Mouse (Mus musculus) lung, postnatal 0 days (tissue): ENCODE measurements at regions not wholly inside any gene's neighbourhood (a gene's known extent, or its start where the extent isn't known, plus 50 kb on each side); places are given as distances from the start of the nearest gene placed in this dataset.
"Not testable (repeated sequence)": the region's sequence is repeated elsewhere in the genome, so short reads cannot be mapped to it uniquely, and the experiment has no call there.

Experiments
- ATAC-seq: fragments of 200-750 bp; cut with Nextera tagmentation; 2 replicates; pipeline ENCODE4 v1.8.0; 2017; ENCODE audit warnings: moderate library complexity
- DNase-seq: peaks from one replicate; pipeline ENCODE4 v3.0.0-alpha.2; 2016; ENCODE audit warnings: low spot score
- H3K27ac ChIP-seq: fragments of 300-500 bp; sonication (generic); 2 replicates; pipeline ENCODE4 v1.5.1; 2014; ENCODE audit warnings: antibody characterized with exemption, mild to moderate bottlenecking, low read length, mixed read lengths
- H3K27me3 ChIP-seq: fragments of 300-500 bp; sonication (generic); replicated peaks from 2 replicates; pipeline ENCODE4 v1.6.1; 2014; ENCODE audit warnings: low read length, mixed read lengths; ENCODE audit not compliant: insufficient read depth
- H3K36me3 ChIP-seq: fragments of 300-500 bp; sonication (generic); 2 replicates; pipeline ENCODE4 v1.6.1; 2014; ENCODE audit warnings: low read length, mixed read lengths; ENCODE audit not compliant: insufficient read depth
- H3K4me1 ChIP-seq: fragments of 300-500 bp; sonication (generic); 2 replicates; pipeline ENCODE4 v1.6.1; 2014; ENCODE audit warnings: antibody characterized with exemption, low read depth, low read length, mixed read lengths; ENCODE audit not compliant: insufficient read depth
- H3K4me2 ChIP-seq: fragments of 300-500 bp; sonication (generic); replicated peaks from 2 replicates; pipeline ENCODE4 v1.6.1; 2014; ENCODE audit warnings: low read depth, mild to moderate bottlenecking, low read length, moderate library complexity, mixed read lengths
- H3K4me3 ChIP-seq: fragments of 300-500 bp; sonication (generic); 2 replicates; pipeline ENCODE4 v1.5.1; 2014; ENCODE audit warnings: low read depth, low read length
- H3K9ac ChIP-seq: fragments of 300-500 bp; sonication (generic); replicated peaks from 2 replicates; pipeline ENCODE4 v1.6.1; 2014; ENCODE audit warnings: low read depth, mild to moderate bottlenecking
- H3K9me3 ChIP-seq: fragments of 300-500 bp; sonication (generic); 2 replicates; pipeline ENCODE4 v1.6.1; 2016; ENCODE audit warnings: low read length, mixed read lengths
- CTCF ChIP-seq: IDR thresholded peaks from 2 replicates; pipeline ENCODE4 v1.5.1; 2016; ENCODE audit warnings: antibody characterized with exemption, mild to moderate bottlenecking
- EP300 ChIP-seq: IDR thresholded peaks from 2 replicates; pipeline ENCODE4 v1.6.1; 2016; ENCODE audit warnings: antibody characterized with exemption, mild to moderate bottlenecking, control low read depth
- WGBS: fragments of 180-500 bp; shearing (Covaris S2); extraction: QIAGEN DNeasy Blood & Tissue Kit; methylation state at CpG from one replicate; pipeline ENCODE4 v1.1.7; 2014; 5-methylcytosine and 5-hydroxymethylcytosine counted together

- WGBS = 28% methylated on average over 14 of the region's 14 CpGs
- Histone ChIP-seq H3K36me3 (no peaks in the 10 kb centered on the region), H3K9me3 (no peaks in the 10 kb centered on the region), H3K9ac (0 out of 2 replicates have a peak overlapping the region, but pooled peaks have one; percentile 23), H3K27ac (peak overlapping the region; percentile 95), H3K4me3 (no peak overlapping the region), H3K4me1 (peaks cover 24% of the 10 kb centered on the region), H3K27me3 (no peaks in the 10 kb centered on the region), H3K4me2 (peak overlapping the region; percentile 48)
- peak; percentile 19; the same call in 1 of the 2 replicates for ATAC-seq
- DNase-seq = peak; percentile 39
- TF ChIP-seq EP300 (no peak), CTCF (no peak)
Observed at GRCm38 (mm10) chr5:64701219-64701779, 101.9 kb upstream of the Klf3 start.

- ATAC-seq = peak; percentile 88
- 0 out of 2 replicates have a peak overlapping the region, but pooled peaks have one; percentile 23 for H3K9ac ChIP-seq
Observed at GRCm38 (mm10) chr5:64701780-64702231, 101.4 kb upstream of the Klf3 start.

GRCm38 (mm10) chr5:64702404-64702803 lies 100.8 kb upstream of the Klf3 start:
- DNase-seq, H3K9ac ChIP-seq, H3K4me3 ChIP-seq, ATAC-seq, H3K36me3 ChIP-seq, H3K27me3 ChIP-seq, H3K9me3 ChIP-seq: not testable (repeated sequence)
- WGBS = 44% methylated on average over 1 of the region's 1 CpGs
- Histone ChIP-seq H3K4me1 (peaks cover 24% of the 10 kb centered on the region), H3K27ac (peak overlapping the region; percentile 95), H3K4me2 (peak overlapping the region; percentile 48; the same call in 1 of the 2 replicates)

More at GRCm38 (mm10) chr5:64701780-64702231, 101.4 kb upstream of the Klf3 start:
- DNase-seq = peak; percentile 93
- peak overlapping the region; percentile 95 for H3K27ac ChIP-seq
- H3K4me2 ChIP-seq = peak overlapping the region; percentile 48
- WGBS = under 1% methylated on average over 7 of the region's 7 CpGs
- no peaks in the 10 kb centered on the region for H3K9me3 ChIP-seq
- peaks cover 24% of the 10 kb centered on the region for H3K4me1 ChIP-seq
- no peaks in the 10 kb centered on the region for H3K27me3 ChIP-seq
- no peaks in the 10 kb centered on the region for H3K36me3 ChIP-seq
- TF ChIP-seq EP300 (peak; percentile 91), CTCF (no peak)
- no peak overlapping the region for H3K4me3 ChIP-seq

GRCm38 (mm10) chr5:64703091-64703872 lies 99.9 kb upstream of the Klf3 start:
- Histone ChIP-seq H3K4me3 (no peak overlapping the region), H3K9ac (no peak overlapping the region), H3K27me3 (no peaks in the 10 kb centered on the region), H3K9me3 (no peaks in the 10 kb centered on the region), H3K27ac (peak overlapping the region; percentile 82; the same call in 1 of the 2 replicates), H3K4me2 (peak overlapping the region; percentile 20; the same call in 1 of the 2 replicates), H3K4me1 (peaks cover 24% of the 10 kb centered on the region), H3K36me3 (no peaks in the 10 kb centered on the region)
- peak; percentile 79 for DNase-seq
- TF ChIP-seq CTCF = no peak
- peak; percentile 86 for TF ChIP-seq EP300
- WGBS = 26% methylated on average over 9 of the region's 9 CpGs
- ATAC-seq = peak; percentile 18

GRCm38 (mm10) chr5:64704144-64704543 lies 99.0 kb upstream of the Klf3 start:
- H3K9me3 ChIP-seq = no peaks in the 10 kb centered on the region
- DNase-seq = peak; percentile 59
- H3K27me3 ChIP-seq = no peaks in the 10 kb centered on the region
- TF ChIP-seq CTCF (no peak), EP300 (peak; percentile 58)
- no peak overlapping the region for H3K9ac ChIP-seq
- WGBS = 18% methylated on average over 7 of the region's 7 CpGs
- 0 out of 2 replicates have a peak overlapping the region, but pooled peaks have one; percentile 8 for H3K4me2 ChIP-seq
- H3K4me3 ChIP-seq = no peak overlapping the region
- ATAC-seq = no peak
- H3K4me1 ChIP-seq = peaks cover 19% of the 10 kb centered on the region
- H3K27ac ChIP-seq = 0 out of 2 replicates have a peak overlapping the region, but pooled peaks have one; percentile 14
- no peaks in the 10 kb centered on the region for H3K36me3 ChIP-seq

GRCm38 (mm10) chr5:64706586-64706985 lies 96.6 kb upstream of the Klf3 start:
- H3K4me3 ChIP-seq = no peak overlapping the region
- TF ChIP-seq EP300 (no peak), CTCF (no peak)
- peaks cover 14% of the 10 kb centered on the region for H3K4me1 ChIP-seq
- H3K4me2 ChIP-seq = no peak overlapping the region
- no peak overlapping the region for H3K9ac ChIP-seq
- WGBS = 59% methylated on average over 3 of the region's 3 CpGs
- H3K27ac ChIP-seq = no peak overlapping the region
- DNase-seq = no peak
- no peaks in the 10 kb centered on the region for H3K36me3 ChIP-seq
- ATAC-seq = no peak
- no peaks in the 10 kb centered on the region for H3K27me3 ChIP-seq
- H3K9me3 ChIP-seq = no peaks in the 10 kb centered on the region
